Mouse (Mus musculus) spleen, adult 12 weeks (tissue): ENCODE results near the gene Syt2.

Experiments
- DNase-seq: peaks from one replicate; pipeline ENCODE4 v3.0.0; 2022; ENCODE audit warnings: low spot score

The Syt2 gene

DNA sequence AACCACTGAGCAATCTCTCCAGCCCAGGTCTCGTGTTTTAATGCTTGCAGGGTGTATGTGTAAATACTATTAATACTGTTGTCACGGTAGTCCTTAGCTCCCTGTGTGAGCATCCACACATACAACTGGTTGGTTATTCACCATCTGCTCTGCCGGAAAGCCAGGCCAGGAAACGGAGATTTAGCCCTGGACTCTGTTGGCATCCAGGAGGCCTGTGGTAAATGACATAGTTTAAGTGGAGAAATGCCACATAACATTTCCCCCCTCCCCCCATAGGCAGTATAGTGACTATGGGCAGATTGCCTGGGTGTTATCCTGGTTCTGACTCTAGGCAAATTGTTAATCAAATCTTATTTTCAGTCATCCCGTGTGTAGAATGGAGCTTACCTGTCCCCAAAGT, 4.3 kb downstream of the Syt2 start:
- DNase-seq, result no peak

DNA sequence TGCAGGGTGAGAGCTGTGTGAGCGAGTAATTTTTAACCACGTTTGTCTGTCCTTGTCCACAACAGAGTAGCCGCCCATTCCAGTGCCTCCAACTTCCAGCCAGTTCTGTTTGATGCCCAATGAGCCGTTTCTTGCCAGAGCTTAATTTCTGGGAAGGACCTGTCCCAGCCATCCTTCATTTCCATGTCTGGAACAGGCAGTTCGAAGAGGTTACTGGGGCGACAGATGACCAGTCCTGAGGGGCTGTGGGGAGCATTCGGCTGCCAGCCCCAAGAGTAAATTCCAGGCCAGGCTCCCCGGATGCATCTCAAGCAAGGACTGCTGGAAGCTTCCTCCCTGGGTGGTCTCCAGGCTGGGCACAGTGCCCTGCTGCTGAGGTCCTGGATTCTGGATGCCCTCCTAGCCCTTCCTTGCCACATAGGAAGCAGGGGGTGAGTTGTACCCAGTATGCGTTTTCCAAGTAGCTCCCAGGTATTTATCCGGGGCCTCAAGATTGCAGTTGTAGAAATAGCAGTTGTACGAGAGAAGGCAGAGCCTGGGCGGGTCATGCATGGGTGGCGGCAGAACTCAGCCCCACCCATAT, 4.9 kb downstream of the Syt2 start:
- DNase-seq, result no peak

DNA sequence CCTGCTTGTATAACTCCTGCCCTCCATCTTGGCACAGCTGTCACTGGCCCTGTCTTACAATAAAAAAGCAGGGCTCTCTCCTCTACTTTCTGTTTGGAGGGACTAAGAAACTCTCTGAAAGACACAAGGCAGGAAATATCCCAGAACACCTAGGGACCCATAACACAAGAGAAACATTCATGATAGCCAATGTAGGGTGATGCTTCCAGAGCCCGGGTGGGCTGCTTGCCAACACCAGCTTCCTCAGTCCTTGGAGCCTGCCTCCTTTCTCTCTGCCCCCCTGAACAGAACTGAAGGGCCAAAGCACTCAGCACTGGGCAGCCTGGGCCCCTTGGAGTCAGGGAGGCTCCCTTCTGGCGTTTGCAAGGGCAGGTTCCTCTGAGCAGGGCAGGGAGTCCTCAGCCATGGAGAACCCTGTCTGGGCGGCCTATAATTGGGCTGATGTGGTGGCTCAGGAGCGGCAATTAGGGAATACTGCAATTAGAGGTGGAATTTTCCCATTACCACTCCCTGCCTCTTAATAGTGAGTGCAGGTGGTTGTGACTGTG, 5.4 kb downstream of the Syt2 start:
- no peak for DNase-seq

DNA sequence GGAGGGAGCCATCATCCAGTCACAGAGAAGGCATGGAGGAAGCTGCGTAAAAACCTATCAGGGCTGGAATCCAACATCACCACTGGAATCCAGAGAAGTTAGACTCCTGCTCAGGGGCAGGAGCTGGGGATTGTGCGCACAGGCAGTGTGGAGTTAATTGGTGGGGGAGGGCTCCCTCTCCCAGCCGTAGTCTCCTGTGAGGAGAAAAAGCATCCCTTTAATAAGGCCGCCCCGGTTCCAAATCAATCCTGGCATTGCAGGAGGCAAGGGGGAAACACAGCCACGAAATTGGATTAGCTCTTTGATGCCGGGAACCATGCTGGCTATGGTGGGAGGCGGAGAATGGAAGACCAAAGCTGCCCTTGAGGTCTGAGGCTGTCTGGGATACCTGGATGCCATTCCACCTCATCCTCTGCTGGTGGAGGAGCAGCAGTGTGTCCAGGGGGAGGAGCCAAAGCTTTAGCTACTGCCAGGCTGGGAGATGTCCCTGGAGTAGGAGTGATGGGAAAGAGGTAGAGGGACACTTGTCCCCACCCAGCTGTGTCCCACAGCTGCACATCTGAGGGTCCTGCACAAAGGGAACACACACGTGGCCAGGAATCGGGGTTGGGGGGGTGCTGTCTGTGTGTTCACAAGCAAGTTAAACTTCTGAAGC, 7.3 kb downstream of the Syt2 start:
- no peak for DNase-seq

DNA sequence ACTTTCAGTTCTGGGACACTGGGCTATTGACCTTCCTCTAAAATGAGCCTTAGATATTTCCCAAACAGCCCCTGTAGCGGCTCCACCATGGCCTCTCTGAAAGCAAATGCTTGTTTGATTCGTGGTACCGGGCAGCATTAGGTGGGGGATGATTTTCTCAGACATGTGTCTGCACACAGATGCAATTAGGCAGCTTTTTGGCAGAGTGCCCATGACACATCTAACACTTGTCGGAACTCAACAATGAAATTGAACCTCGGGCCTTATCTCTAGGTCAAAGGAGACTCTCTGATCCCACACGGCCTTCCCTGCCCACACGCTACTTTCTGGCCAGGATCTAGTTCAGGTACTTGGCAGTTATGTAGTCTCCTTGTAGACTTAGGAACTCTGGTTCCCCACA, 12.4 kb downstream of the Syt2 start:
- no peak for DNase-seq

DNA sequence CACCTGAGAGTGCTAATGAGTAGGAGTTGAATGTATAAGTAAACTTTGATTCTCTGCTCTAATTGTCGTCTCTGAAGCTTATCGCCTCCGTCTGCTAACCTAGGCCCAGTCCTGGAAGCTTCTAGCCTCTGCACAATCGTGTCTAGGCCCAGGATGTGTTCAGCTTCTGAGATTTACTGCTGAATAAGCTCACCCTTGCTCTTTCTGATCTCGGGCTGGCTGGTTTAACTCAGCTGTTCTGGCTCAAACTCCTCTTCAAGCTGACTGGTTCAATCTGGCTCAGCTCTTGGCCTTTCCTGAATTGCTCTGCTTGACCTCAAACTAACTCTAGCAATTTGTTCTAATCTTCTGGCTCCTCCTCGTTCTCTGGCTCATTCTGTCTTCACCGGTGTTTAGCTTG, 13.7 kb downstream of the Syt2 start:
- no peak for DNase-seq

DNA sequence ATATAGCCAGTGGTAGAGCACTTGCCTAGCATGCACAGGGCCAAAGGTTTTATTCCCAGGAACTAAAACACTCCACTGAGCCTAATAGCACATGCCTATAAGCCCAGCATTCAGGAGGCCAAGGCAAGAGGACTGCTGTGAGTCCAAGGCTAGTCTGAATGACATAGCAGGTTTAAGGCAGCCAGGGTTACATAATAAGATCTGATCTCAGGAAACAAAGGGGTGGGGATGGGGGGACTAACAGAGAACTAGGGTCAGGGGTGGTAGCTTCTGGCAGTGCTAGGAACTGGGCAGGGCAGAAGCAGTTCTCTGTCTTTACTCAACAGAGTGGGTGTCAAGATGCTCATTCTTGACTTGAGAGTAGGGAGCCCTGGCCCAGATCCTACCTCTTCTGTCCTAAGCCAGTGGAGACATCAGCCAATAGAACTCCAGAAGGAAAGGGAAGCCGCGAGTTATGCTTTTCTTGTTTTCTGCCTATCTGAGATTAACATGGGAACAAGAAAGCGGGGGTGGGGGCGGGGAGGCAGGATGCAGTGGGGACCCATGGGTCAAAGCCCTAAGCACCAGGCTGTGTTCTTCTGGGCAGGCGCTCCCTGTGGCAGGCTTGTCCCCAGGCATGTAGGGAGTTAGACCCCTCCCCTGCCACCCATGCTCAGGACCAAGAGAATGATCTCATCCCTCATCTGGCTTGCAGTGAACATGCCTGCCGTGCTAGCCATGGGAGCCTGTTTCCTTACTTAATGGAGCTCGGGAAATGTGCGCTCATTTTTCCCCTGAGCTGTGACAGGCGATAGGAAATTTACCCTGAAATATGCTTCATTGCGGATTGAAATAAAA, 25.0 kb downstream of the Syt2 start:
- no peak for DNase-seq

DNA sequence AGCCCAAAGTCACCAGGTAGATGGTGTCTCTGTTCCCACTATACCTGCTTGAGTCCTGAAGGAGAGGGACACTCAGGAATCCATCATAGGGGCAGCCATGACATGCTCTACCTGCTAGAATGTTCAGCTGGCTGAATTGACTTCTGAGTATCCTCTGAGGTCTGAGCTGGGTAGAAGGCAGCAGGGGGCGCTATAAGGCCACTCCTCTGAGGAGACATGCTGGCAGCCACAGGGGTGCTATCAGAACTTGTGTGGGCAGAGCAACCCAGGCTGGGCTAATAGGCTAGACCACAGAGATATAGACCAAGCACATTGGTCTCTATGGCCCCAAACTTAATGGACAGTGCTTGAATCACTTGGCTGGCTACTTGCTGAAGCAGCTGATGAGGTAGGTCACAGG, 27.8 kb downstream of the Syt2 start:
- no peak for DNase-seq

DNA sequence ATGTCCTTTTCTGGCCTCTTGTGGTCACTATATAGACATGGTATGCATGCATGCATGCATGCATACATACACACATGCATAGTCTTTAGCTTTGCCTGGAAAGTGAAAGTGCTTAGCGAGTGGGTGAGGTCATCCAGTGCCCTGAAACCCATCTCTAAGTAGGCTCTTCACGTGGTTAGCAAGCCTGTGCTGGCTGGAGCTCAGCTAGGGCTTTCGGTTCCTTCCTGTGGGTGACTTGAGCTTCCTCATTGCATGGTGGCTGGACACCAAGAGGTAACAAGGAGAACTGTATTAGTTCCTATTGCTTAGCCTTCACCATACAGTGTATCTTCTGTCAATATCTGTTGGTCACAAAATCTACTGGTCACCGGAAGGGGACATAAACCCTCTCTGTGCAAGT, 33.0 kb downstream of the Syt2 start:
- no peak for DNase-seq

DNA sequence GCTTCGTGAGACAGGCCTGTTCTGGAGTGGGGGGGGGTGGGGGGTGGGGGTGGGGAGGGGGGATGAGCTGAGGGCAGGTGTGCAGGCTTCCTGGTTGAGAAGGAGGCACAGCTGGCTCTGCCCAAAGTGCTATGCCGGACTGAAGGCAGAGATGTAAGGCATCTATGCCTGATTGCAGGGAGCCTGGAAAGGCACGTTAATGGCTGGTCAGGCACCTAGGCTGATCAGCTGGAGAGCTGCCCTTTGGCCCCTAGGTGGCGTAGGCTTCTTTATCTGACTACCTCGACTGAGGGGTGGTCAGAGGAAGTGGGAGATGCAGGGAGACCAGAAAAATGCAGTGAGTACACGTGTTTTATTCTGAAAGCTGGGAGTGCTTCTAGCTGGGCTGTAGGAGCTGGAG, 34.1 kb downstream of the Syt2 start:
- no peak for DNase-seq

DNA sequence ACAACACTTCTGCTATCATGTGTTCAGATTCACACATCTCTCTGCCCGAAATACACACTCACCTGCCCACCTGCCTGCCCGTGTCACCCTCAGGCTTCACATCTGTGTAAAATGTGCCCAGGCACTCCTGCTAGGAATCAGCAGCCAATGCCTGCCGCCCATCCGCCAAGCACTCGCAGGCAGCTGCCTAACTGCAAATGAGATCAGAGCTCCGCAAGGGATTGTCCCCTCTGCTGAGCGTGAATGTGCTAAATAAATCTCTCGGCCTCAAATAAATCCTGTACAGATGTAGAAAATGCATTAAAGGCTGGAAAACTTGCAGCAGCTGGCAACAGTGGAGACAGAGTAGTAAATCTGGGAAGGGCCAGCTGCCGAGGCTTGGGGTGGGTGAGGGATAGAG, 36.0 kb downstream of the Syt2 start:
- DNase-seq, result no peak

DNA sequence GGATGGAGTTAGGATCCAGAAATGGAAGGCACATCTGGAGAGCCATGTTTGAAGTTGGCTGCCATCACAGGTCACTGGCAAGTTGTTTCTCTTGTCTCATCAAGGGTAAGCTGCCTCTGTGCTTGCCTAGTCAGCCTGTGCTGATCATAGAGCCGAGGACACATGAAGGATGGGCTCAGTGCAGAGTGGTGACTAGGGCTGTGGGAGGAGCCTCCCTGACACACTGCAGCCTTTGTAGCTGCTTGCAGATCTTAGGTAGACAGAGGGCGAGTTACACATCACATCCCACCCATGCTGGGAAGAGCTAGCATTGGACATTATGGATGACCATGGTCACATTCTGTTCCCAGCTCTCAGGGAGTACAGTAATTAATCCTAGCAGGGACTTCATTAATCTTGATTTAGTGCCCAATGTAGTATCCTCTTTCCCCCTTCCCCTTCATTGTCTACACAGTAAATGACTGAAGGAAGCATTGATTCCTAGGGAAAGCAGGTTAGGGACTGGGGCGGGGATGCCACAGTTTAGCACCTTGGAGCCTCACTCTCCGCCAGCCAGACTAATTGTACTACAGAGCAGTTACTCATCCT, 40.5 kb downstream of the Syt2 start:
- no peak for DNase-seq

DNA sequence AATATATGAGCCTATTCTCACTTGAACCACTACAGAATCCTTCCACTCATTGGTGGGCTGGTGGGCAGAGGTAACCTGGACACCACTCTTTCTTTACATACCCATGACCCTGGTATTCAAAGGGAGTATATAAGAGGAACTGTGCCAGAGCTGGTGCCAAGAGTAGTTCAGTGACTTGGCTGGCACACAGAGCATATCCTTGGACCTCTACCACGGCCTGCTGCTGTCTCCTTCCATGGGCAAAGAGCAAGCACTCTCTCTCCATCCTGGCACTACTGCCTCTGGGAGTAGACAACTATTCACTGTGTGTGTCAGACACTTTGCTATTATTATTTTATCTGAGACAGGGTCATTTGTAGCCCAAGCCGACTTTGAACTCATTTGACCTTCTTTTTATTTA, 49.8 kb downstream of the Syt2 start:
- no peak for DNase-seq

DNA sequence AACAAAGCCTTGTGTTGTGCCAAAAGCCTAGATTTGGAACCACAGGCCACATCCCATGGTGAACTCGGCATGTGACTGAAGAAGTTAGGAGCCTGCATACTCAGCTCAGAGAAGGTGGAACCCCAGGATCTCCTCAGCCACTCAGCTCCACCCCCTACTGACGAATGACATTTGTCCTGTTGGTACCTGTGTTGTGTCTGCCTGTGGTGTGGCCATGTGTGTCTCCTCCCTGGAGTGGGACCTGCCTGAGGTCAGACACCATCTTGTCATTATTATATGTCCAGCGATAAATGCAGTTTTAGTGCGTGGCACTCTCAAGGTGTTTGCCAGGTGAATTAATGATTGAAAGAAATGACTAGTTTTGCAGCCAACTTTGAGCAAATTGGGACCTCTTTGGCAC, 50.6 kb downstream of the Syt2 start:
- DNase-seq, result no peak

DNA sequence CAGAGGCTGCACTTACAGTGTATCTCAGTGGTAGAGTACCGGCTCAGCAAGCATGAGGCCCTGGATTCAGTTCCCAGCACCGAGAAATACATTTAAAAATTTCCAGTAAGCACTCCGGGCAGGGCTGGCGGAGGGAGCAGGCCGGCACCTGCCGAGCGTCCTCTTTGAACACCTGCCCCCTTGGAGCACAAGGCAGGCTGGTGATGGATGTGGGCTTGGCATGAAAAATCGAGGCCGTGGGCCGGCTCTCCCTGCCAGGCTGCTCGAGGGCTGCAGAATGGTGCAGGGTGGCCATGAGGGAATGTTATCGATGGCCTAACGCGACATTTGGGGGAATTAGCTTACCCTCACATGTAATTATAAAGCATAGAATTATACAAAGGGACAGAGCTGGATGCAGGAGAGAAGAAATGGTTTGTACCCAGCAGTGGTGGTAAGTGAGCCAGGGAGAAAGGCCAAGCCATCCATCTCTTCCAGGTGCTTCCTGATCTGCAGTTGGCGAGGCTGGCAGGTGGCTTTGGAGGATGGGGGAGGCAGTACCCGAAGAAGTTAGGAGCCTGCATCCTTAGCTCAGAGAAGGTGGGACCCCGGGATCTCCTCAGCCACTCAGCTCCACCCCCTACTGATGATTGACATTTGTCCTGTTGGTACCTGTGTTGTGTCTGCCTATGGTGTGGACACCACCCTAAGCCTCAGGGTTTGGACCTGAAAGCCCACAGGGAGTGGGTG, 51.2 kb downstream of the Syt2 start:
- DNase-seq, result no peak

DNA sequence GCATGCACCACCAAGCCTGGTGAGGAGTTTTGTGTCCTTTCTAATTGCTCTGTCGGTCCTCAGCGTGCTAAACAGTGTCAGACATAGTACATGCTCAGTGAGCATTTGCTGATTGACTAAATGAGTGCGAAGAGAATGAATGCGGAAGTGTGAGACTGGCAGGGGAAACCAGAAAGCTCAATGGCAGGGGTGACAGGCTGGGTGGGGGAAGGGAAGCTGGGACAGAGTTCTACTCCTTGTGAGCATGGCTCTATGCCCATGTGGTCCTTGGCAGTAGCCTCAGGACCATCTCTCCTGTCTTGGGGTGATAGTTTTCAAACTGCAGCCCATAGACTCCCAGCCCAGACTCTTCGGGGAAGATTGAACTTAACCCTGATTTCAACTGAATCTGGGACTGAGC, 52.0 kb downstream of the Syt2 start:
- no peak for DNase-seq

DNA sequence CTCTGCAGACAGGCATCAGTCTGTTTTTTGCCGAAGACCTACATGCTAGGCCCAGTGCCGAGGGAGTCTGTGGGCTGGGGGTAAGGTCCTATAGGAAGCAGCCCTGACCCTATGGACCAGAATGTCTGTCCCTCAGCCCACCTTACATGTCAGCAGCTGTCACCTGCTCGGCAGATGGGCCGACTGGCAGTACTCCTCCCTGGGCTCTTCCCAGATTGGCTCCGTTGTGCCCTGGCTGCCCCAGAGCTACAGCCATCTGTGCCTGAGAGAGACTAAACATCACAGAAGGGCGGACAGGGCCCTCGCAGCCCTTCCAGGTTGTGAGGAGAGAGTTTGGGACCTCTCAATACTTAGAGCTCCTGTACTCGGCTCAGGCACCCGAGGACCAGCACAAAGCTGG, 52.9 kb downstream of the Syt2 start:
- no peak for DNase-seq

DNA sequence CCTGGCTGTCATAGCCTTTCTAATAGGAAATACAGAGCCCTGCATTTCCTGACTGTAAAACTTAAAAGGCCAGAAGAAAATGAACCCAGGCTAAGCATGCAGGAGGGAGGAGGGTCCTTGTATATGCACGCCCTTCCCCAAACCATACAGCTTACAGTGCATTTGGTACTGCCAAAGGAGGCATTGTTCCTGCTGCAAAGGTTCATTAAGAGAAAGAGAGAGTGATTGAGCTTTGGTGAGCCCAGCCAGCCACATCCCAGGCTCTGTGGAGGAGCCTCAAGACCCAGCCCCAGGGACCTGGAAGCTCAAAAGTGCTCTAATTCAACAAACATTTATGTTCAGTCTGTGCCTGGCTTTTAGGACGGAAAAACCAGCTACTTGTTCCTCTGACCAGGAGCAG, 53.7 kb downstream of the Syt2 start:
- DNase-seq, result no peak

DNA sequence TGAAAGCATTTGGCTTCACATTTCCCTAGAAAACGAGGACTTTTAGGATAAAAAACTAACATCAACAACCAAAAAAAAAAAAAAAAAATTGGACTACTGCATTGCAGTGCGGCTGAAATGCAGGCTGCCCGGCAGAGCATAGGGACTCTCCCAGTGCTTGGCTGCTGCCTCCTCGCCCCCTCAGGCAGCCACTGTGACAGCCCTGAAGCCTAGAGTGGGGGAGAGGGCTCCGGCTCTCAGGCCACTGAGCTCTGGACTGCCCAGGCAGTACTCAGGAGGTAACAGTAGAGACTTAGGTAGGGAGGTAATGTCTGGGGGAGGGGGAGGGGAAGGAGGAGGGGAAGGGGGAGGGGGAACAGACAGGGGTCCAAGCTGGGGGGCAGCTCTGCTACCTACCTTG, 54.2 kb downstream of the Syt2 start:
- no peak for DNase-seq

DNA sequence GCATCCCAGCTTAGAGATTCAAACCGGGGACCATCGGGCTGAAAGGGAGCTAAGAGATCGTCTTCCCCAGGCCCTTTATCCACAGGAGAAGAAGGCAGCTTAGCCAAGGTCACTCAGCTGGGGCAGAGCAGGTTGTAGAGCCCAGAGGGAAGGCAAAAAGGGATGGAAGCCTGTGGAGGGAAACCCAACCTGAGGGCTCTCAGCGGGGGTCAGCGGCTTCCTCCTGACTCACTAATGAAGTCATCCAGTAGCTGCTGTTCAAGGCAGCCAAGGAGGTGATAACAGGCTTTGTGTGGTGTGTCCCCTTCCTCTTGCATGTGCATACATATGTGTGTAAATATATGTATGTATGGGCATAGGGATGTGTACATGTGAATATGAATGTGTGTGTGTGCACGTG, 54.7 kb downstream of the Syt2 start:
- DNase-seq, result no peak

DNA sequence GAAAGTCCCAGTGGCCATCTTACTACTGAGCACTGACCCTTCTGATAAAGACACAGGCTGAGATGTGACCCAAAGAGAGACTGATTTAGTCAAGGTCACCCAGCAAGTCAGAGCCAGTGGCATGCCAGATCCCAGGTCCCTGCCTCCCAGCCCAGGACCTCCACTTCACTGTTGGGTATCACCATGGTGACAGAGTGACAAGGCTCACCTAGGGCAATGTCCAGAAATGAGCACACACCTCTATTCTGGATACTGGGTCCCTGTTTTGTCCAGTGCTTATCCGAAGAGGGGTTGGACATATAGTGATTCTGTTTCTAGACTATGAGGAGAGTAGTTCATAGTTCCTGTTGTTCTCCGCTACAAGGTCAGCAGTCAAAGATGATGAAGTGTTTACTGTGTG, 56.8 kb downstream of the Syt2 start:
- DNase-seq, result no peak
